Mouse (Mus musculus) spleen, adult 2 months (tissue): ENCODE measurements around the gene Tnpo3. TPM values are rescaled to one million over a fixed set of nuclear protein-coding genes. Genes with fewer than 3 reads are reported as not detected.
"Not testable (repeated sequence)": the region's sequence is repeated elsewhere in the genome, so short reads cannot be mapped to it uniquely, and the experiment has no call there.

ENCODE experiments used
- DNase-seq, 2 experiments: peaks; one replicate each; pipeline versions ENCODE4 v3.0.0 to v3.0.0-alpha.2; 2012 to 2021; ENCODE audit warnings: low spot score in 2 of 2, low read depth in 1 of 2
- H3K27ac ChIP-seq: fragments of 200-500 bp; 2 replicates; pipeline ENCODE4 v1.5.1; 2012; ENCODE audit warnings: low read length, inconsistent platforms; ENCODE audit not compliant: insufficient read depth
- H3K27me3 ChIP-seq: fragments of 200-500 bp; 2 replicates; pipeline ENCODE4 v1.6.1; 2012; ENCODE audit warnings: mild to moderate bottlenecking, moderate library complexity, low read length, inconsistent platforms; ENCODE audit not compliant: control insufficient read depth, insufficient read depth
- H3K36me3 ChIP-seq: fragments of 200-500 bp; 2 replicates; pipeline ENCODE4 v1.6.1; 2012; ENCODE audit warnings: mild to moderate bottlenecking, low read length, inconsistent platforms; ENCODE audit not compliant: control insufficient read depth, insufficient read depth
- H3K4me1 ChIP-seq: fragments of 200-500 bp; 2 replicates; pipeline ENCODE4 v1.6.1; 2011; ENCODE audit warnings: inconsistent platforms; ENCODE audit not compliant: control insufficient read depth, insufficient read depth, insufficient read length
- H3K4me3 ChIP-seq: fragments of 200-500 bp; 2 replicates; pipeline ENCODE4 v1.5.1; 2011; ENCODE audit warnings: mild to moderate bottlenecking, inconsistent platforms; ENCODE audit not compliant: insufficient read depth, insufficient read length; ENCODE audit errors: extremely low read depth
- CTCF ChIP-seq: fragments of 200-500 bp; IDR thresholded peaks from 2 replicates; pipeline ENCODE4 v1.5.1; 2011; ENCODE audit warnings: mild to moderate bottlenecking, inconsistent platforms; ENCODE audit not compliant: insufficient read depth, insufficient read length, insufficient replicate concordance; ENCODE audit errors: extremely low read depth
- POLR2A ChIP-seq: fragments of 200-500 bp; IDR thresholded peaks from 2 replicates; pipeline ENCODE4 v1.6.1; 2011; ENCODE audit warnings: low read depth, low read length, inconsistent platforms
- WGBS: fragments of 180-500 bp; shearing (Covaris S2); methylation state at CpG from one replicate; pipeline ENCODE4 v1.1.7; 2018; 5-methylcytosine and 5-hydroxymethylcytosine counted together
- polyA plus RNA-seq: library from polyadenylated mRNA; depleted of rRNA; stranded (reverse); fragments of >200 nt; gene quantifications from 2 replicates; pipeline ENCODE4 v1.2.3, GENCODE M21; 2012

The Tnpo3 gene
- polyA plus RNA-seq, 1 experiment = 39.1 TPM

GRCm38 (mm10) chr6:29600188-29600587 lies 9.5 kb downstream of the Tnpo3 start:
- DNase-seq = no peak
- peaks cover 2% of the 10 kb centered on the region for H3K36me3 ChIP-seq
- H3K27me3 ChIP-seq = no peaks in the 10 kb centered on the region
- no peak overlapping the region for H3K27ac ChIP-seq
- no peak overlapping the region for H3K4me3 ChIP-seq
- TF ChIP-seq CTCF = no peak
- TF ChIP-seq POLR2A = no peak
- H3K4me1 ChIP-seq = no peaks in the 10 kb centered on the region

GRCm38 (mm10) chr6:29595656-29596055 lies 14.0 kb downstream of the Tnpo3 start:
- WGBS = 77% methylated on average over 2 of the region's 2 CpGs
- no peak overlapping the region for H3K27ac ChIP-seq
- DNase-seq = no peak
- no peaks in the 10 kb centered on the region for H3K4me1 ChIP-seq
- H3K36me3 ChIP-seq = peaks cover 2% of the 10 kb centered on the region
- H3K4me3 ChIP-seq = no peak overlapping the region
- no peaks in the 10 kb centered on the region for H3K27me3 ChIP-seq
- no peak for TF ChIP-seq POLR2A
- TF ChIP-seq CTCF = no peak

- Histone ChIP-seq H3K4me1 (no peaks in the 10 kb centered on the region), H3K27me3 (no peaks in the 10 kb centered on the region), H3K36me3 (peaks cover 33% of the 10 kb centered on the region), H3K27ac (no peak overlapping the region), H3K4me3 (no peak overlapping the region)
- no peak for TF ChIP-seq CTCF
- no peak for TF ChIP-seq POLR2A
- WGBS = 97% methylated on average over 3 of the region's 3 CpGs
- no peak for DNase-seq
Measured at GRCm38 (mm10) chr6:29581202-29581601, 28.5 kb downstream of the Tnpo3 start.

- TF ChIP-seq CTCF (no peak), POLR2A (no peak)
- Histone ChIP-seq H3K36me3 (peaks cover 32% of the 10 kb centered on the region), H3K4me1 (no peaks in the 10 kb centered on the region), H3K27ac (no peak overlapping the region), H3K27me3 (no peaks in the 10 kb centered on the region), H3K4me3 (no peak overlapping the region)
- DNase-seq = no peak
- 88% methylated on average over 1 of the region's 1 CpGs for WGBS
Measured at GRCm38 (mm10) chr6:29580770-29581169, 28.9 kb downstream of the Tnpo3 start.

- not testable (repeated sequence) for H3K4me1 ChIP-seq, H3K27ac ChIP-seq, H3K27me3 ChIP-seq, H3K4me3 ChIP-seq, DNase-seq
- 97% methylated on average over 3 of the region's 3 CpGs for WGBS
- peaks cover 32% of the 10 kb centered on the region for H3K36me3 ChIP-seq
Measured at GRCm38 (mm10) chr6:29576388-29576787, 33.3 kb downstream of the Tnpo3 start.

GRCm38 (mm10) chr6:29557112-29557511 lies 52.6 kb downstream of the Tnpo3 start:
- TF ChIP-seq POLR2A (no peak), CTCF (no peak)
- peaks cover 34% of the 10 kb centered on the region for H3K36me3 ChIP-seq
- H3K27me3 ChIP-seq = no peaks in the 10 kb centered on the region
- no peak for DNase-seq
- no peak overlapping the region for H3K4me3 ChIP-seq
- H3K27ac ChIP-seq = no peak overlapping the region
- no peaks in the 10 kb centered on the region; the same call in 1 of the 2 replicates for H3K4me1 ChIP-seq
- WGBS = 56% methylated on average over 2 of the region's 2 CpGs

GRCm38 (mm10) chr6:29552526-29552925 lies 57.2 kb downstream of the Tnpo3 start:
- Histone ChIP-seq H3K27me3 (no peaks in the 10 kb centered on the region), H3K4me1 (no peaks in the 10 kb centered on the region; the same call in 1 of the 2 replicates), H3K36me3 (peaks cover 37% of the 10 kb centered on the region), H3K4me3 (no peak overlapping the region), H3K27ac (no peak overlapping the region)
- WGBS = 96% methylated on average over 2 of the region's 2 CpGs
- DNase-seq = no peak
- TF ChIP-seq POLR2A (no peak), CTCF (no peak)
